Mouse (Mus musculus) thymus, adult 2 months (tissue): ENCODE data around the gene Fank1.

ENCODE experiments used
- CTCF ChIP-seq: fragments of 200-500 bp; IDR thresholded peaks from 2 replicates; pipeline ENCODE4 v1.5.1; 2012; ENCODE audit warnings: mild to moderate bottlenecking, control low read depth, low read length, moderate library complexity, borderline replicate concordance; ENCODE audit not compliant: control insufficient read depth, poor library complexity, insufficient read depth; ENCODE audit errors: extremely low read depth
- POLR2A ChIP-seq: fragments of 200-500 bp; IDR thresholded peaks from 2 replicates; pipeline ENCODE4 v1.6.1; 2012; ENCODE audit warnings: mild to moderate bottlenecking, low read length, control low read depth, moderate library complexity; ENCODE audit not compliant: control insufficient read depth, poor library complexity, insufficient read depth; ENCODE audit errors: extremely low read depth

DNA sequence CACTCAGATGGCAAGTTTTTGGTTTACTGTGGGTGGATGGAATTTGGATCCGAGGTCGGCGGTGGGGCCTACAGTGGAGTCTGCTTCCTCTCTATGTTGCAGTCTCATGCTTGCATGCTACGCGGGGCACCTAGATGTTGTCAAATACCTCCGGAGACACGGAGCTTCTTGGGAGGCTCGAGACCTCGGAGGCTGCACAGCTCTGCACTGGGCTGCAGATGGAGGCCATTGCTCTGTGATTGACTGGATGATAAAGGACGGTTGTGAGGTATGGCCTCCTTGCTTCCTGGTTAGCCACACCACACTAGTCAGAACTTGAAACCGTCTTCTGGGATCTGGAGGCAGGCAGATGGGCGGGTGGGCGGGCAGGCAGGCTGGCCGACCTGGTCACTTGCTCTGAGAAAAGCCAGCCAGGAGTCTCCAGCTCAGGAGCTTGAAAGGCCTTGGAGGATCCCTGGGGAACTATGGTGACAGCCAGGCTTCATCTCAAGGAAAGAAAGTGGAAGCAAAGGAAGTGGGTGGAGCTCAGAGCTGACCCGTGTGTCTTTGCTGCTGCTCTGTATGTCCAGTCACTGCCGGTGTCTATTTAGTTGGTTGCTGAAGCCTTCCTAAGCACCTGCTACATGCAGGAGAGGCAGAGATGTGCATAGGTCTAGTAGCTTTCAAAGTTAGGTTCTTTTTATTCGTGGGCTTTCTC is 100.1 kb downstream of the Fank1 start:
- TF ChIP-seq CTCF (no peak), POLR2A (no peak)
